Mouse (Mus musculus) CH12.LX (cell line): ENCODE measurements around the gene Nos1.

Experiments used
- CTCF ChIP-seq, 2 experiments: IDR thresholded peaks in 1 of 2; conservative IDR thresholded peaks in 1 of 2; 2 replicates each; pipeline ENCODE4 v1.5.1; 2011 to 2012; ENCODE audit warnings: low read depth in 2 of 2, low read length in 2 of 2, improper control_type of control experiment in 1 of 2, inconsistent platforms in 1 of 2, mild to moderate bottlenecking in 1 of 2, moderate library complexity in 1 of 2
- E2F4 ChIP-seq: IDR thresholded peaks from 2 replicates; pipeline ENCODE4 v1.6.1; 2011; ENCODE audit warnings: low read depth, low read length, improper control_type of control experiment; ENCODE audit not compliant: insufficient replicate concordance
- EP300 ChIP-seq: IDR thresholded peaks from 2 replicates; pipeline ENCODE4 v1.6.1; 2011; ENCODE audit warnings: low read length, improper control_type of control experiment
- HCFC1 ChIP-seq: IDR thresholded peaks from 2 replicates; pipeline ENCODE4 v1.6.1; 2012; ENCODE audit warnings: low read depth, mild to moderate bottlenecking, inconsistent platforms, low read length, improper control_type of control experiment
- MAFK ChIP-seq: IDR thresholded peaks from 2 replicates; pipeline ENCODE4 v1.6.1; 2011; ENCODE audit warnings: low read length, improper control_type of control experiment; ENCODE audit not compliant: insufficient replicate concordance
- MAZ ChIP-seq: IDR thresholded peaks from 2 replicates; pipeline ENCODE4 v1.6.1; 2012; ENCODE audit warnings: low read depth, mild to moderate bottlenecking, inconsistent platforms, low read length, improper control_type of control experiment, moderate library complexity
- NELFE ChIP-seq: IDR thresholded peaks from 2 replicates; pipeline ENCODE4 v1.6.1; 2011; ENCODE audit warnings: low read depth, low read length, improper control_type of control experiment
- POLR2A ChIP-seq: IDR thresholded peaks from 2 replicates; pipeline ENCODE4 v1.6.1; 2011; ENCODE audit warnings: low read depth, mild to moderate bottlenecking, improper control_type of control experiment, low read length
- TCF12 ChIP-seq: IDR thresholded peaks from 2 replicates; pipeline ENCODE4 v1.6.1; 2014; ENCODE audit warnings: low read depth, mild to moderate bottlenecking, inconsistent platforms, low read length, improper control_type of control experiment
- UBTF ChIP-seq: IDR thresholded peaks from 2 replicates; pipeline ENCODE4 v1.6.1; 2012; ENCODE audit warnings: low read depth, mild to moderate bottlenecking, inconsistent platforms, low read length, improper control_type of control experiment, moderate library complexity
- USF2 ChIP-seq: conservative IDR thresholded peaks from 2 replicates; pipeline ENCODE4 v1.6.1; 2011; ENCODE audit warnings: low read depth, low read length, improper control_type of control experiment
- ZKSCAN1 ChIP-seq: IDR thresholded peaks from 2 replicates; pipeline ENCODE4 v1.6.1; 2012; ENCODE audit warnings: low read depth, inconsistent platforms, low read length, improper control_type of control experiment, borderline replicate concordance

DNA sequence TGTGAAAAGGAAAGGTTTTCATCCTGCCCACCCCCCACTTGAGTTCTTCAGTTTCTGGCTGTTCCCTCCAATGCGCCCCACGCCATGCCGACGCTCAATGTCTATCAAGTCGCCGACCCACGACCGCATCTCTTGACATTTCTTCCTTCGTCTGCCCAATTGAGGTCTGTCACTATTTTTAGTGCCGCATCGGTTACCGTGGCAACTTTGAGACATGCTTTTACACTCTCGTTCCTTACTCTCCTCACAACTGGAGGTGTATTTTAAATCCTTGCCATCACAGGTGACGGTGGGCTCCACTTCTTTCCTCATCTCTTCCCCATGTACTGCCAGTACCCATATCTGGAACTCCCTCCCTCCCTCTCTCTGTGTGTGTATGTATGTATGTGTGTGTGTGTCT, 11.0 kb downstream of the Nos1 start:
- TF ChIP-seq POLR2A (no peak), USF2 (no peak), NELFE (no peak), CTCF (conservative IDR thresholded peaks at IDR 0.05 in 1 of 2, IDR thresholded peaks at IDR 0.05 in 1 of 2; ENCODE audit: low read depth in 2 of 2, low read length in 2 of 2) (no peak), ZKSCAN1 (no peak), MAFK (no peak), EP300 (no peak), TCF12 (no peak), HCFC1 (no peak), UBTF (no peak), MAZ (no peak), E2F4 (no peak)
